Mouse (Mus musculus) cerebellum, adult 9-10 months (tissue): ENCODE measurements at regions not wholly inside any gene's neighbourhood (a gene's known extent, or its start where the extent isn't known, plus 50 kb on each side); places are given as distances from the start of the nearest gene placed in this dataset.

Experiments used
- DNase-seq: peaks from one replicate; pipeline ENCODE4 v3.0.0; 2022

DNA sequence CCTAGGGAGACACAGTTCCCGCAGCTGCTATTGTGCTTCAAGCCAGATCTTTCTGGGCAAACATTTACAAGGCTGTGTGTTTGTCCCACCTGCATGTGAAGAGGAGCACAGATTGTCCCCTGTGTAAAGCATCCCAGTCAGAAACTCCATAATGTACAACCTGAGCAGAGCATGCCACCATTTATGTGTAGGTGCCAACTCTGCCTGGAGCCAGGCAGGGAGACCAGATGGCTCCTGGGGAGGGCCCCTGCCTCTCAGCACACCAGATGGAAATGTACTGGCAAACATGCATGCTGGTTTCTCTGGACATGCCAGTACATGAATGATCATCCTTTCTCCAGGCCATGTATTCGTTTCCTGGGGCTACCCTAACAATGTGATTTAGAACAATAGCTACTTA lies 98.6 kb upstream of the Foxp3 start:
- peak; percentile 64 for DNase-seq

DNA sequence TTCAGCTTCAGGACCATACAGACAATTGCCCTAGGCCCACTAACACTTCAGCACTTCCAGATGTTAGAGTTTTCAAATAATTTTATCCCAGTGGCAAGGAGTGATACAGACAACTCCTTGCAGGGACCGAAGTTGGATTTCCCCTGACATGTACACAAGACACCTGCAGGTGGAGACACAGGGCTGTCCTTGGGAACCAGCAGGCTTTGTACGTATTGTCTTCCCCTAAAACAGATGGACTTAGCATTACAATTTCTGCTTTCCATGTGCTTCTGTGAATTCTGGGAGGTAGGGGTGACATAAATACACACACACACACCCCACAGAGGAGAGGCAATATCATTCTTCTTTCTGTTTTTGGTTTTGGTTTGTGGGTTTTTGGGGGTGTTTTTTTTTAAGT lies 98.2 kb upstream of the Usp27x start:
- peak; percentile 70 for DNase-seq

DNA sequence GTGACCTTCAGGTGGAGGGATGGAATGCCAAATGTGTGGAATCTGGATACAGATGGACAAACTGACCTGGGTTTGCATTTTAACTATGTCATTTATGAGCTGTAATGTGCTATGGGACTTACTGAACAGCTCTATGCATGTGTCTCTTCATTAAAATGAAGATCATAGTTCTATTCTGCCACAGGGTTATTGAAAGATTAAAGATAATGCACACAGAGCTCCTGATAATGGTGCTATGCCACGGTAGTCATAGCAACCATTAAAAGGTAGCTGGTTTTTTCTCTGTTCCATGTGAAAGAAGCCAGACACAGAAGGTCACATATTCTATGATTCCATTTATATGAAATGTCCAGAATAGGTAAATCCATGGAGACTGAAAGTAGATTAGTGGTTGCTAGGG lies 94.2 kb upstream of the Usp27x start:
- DNase-seq, result no peak

DNA sequence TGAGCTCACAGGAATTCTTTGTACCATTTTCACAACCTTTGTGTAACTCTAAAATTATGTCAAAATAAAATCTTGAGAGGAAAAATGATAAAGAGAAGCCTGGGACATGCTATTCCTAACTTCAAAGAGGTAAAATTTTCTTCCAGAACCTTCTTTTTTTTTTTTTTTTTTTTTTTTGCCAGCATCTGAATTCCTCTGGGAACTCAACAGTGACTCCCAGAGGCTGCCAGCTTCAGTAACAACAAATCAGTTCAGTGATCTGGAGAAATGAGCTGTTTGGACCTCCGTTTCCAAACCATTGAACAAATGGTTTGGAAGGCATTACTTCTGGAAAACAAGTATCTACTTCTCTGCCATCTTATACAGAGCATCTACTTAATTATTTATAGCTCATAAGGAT lies 92.4 kb upstream of the Usp27x start:
- no peak for DNase-seq

DNA sequence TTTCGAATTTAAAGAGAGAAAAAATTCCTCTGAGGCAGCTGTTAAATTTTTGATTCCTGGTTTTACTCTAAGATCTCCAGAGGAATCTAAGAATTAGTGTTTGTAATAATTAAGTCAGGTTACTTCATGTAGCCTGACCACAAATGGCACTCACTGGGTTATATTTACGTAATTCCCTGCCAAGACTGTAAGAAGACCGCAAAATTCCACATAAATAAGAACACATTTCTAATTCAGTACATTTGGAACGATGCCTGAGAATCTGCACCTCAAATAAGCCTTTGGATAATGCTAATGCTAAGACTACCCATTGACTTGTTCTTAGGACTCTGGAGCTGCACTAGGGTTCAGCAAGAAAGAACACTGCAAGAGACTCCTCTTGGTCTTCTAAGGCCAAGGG lies 81.2 kb upstream of the Usp27x start:
- no peak for DNase-seq

DNA sequence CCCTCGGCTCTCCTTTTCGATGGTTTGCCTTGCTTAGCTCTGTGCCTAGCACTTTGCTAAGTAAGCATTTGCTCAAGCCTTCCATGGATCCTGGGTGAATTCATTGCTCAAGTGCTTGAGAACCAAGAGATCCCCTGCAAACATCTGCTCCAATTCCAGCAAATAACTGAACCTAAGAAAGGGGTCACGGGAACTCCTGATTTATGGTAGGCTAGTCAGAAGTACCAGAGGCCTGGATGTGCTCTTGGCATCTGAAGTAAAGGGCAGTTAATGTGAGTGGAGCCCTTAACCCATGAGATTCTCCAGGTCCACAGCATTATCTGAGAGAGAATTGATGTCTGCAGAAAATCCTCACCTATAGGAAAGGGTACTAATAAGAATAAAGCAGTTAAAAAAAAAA lies 69.4 kb upstream of the Usp27x start:
- no peak for DNase-seq

DNA sequence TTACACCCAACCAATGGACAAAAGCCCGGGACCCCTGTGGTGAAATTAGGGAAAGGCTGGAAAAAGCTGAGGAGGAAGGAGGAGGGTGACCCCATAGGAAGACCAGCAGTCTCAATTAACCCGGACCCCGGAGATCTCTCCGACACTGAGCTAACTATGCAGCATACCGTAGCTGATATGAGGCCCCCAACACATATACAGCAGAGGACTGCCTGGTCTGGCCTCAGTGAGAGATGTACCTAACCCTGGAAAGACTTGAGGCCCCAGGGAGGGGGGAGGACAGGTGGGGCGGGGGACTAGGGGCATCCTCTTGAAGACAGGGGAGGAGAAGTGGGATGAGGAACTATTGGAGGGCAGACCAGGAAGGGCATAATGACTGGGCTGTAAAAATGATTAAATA lies 69.0 kb upstream of the Usp27x start:
- DNase-seq, result no peak

DNA sequence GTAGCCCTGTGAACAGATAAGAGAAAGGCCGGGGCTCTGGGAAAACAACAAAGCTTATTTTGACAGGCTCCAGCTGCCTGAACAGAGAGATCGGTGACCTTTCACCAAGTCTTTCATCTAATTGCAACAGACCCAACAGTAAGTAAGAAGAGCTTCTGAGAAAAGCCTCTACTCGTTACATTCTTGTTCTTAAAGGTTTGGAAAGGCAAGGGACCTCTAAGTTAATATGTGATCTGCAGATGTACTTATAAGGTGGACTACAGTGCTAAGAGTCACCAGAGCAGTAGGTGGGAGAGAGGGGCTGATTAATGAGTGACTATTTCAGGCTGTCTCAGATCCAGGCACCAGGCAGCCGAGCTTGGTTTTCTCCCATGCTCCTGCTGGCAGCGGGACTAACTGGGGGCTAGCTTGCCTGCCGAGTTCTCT lies 68.4 kb upstream of the Usp27x start:
- DNase-seq, result no peak

DNA sequence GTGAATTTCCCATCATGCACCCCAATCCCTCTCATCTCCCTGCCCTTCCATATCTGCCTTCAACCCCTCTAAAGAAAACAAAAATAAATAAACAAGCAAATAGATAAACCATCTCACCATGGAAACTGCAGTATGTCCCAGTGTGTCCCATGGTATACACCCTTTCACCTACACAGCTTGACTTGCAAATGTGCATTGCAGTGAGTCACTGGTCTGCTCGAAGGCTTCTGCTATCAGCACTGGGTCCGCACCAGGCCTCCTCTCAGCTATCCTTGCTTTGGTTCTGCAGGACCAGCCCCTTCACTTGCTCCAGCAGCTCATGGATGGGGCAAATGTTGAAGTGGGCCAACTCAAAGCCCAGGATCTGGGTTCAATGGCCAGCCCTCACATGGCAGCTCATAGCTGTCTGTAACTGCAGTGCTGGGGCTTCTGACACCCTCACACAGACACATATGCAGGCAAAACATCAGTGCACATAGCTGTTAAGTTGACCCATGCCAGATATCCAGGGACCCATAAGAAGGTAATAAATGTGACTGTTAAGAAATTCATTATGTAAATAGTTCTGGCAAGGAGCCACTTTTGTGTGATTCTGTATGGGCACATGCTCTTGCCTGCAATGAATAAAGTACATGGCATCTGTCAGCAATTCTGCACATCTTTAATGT lies 59.9 kb upstream of the Usp27x start:
- no peak for DNase-seq

DNA sequence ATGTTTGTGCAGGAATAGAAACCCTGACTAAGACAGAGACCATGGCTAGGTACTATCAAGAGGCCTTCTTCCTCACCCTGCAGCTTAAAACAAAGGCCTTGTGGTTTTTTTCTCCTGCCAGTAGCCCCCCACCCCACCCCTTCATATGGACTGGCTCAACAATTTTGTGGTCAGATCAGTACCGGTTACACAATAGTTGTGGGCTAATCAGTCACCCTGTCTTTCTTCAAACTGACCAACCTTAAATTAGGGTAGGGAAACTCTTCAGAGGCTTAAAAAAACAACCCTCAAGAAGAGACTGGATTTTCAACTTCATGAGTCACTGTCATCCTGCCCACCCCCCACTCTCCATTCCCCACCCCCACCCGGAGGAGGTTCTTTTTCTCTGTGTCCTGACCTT lies 58.6 kb upstream of the Usp27x start:
- no peak for DNase-seq

DNA sequence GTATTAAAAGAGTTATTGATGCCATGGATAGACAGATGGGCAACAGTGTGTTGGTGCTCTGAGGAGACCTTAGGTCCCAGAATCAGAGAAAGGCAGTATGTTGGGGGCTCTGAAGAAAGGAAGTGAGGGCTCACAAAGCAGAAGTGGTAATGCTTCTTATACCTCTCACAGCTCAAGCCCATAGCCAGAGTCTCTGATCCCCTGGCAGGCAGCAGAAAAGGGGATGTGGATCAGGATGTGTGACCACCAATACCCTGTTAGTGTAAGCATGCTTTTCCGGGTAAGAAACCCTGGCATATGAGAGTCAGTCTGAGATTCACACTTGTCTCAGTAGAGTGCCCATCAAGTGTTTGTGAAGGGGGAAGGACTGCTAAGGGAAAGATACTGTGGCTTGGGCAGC lies 54.8 kb upstream of the Usp27x start:
- DNase-seq, result no peak

DNA sequence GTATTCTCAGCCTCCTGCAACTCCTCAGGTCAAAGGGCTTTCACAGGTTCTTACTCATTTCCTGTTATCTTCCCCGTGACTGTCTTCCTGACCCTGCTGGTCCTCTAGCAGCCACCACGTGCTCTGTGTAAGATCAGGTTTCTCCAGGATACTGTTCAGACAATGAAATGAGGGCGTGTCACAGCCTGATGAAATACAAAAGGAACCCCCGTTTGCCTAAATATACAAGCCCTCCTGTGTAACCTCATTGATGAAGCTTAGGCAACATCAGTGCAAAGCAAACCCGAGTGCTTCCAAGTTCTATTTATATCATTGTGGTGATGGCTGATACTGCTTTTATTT lies 53.9 kb upstream of the Usp27x start:
- DNase-seq, result no peak

DNA sequence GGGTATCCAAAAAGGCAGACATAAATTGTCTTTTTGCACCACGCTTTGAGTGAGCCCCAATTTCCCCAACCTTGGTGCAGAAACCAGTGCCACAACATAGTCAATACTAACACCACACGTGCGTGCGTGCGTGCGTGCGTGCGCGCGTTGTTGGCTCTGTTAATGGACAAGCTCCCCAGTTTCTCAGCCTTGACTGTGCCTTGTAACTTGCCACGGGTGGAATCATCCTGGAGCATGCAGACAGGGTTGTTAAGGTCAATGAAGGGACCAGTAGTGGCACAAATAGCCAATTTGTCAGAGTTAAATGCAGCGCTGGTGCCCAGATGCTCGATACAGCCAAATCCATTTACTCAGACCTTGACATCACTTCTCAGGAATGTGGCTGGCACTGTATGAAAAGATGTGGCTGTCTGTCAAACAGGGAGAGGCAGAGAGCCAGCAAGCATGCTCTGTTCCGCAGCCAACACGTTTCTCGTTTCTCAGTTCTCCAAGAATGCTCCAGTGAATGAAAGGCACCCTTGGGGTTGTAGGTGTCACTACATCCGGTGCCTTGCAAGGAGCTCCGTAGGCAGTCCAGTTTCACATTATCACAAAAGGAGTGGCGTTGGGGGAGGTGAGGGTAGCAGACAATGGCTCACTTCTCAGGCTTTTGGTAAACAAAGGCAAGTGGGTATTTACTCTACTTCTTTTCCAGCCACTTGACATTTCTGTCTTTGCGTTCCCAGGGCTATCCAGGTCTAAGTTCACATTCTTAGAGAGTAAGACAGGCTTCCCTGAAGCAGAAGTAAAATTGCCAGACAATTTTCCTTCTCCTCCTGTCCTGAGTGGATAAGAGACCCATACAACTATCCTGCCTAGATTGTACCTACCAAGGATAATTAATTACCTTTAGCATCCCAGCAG lies 53.2 kb upstream of the Usp27x start:
- no peak for DNase-seq
